Mouse (Mus musculus) gastrocnemius, adult 2 months (tissue): ENCODE results near the gene Kcnn4. TPM values are rescaled to one million over a fixed set of nuclear protein-coding genes. Genes with fewer than 3 reads are reported as not detected.

Experiments
- DNase-seq: peaks from one replicate; pipeline ENCODE4 v3.0.0; 2022
- H3K27ac ChIP-seq: fragments of 200-600 bp; 2 replicates; pipeline ENCODE4 v1.8.1; 2022; ENCODE audit warnings: mild to moderate bottlenecking
- H3K4me3 ChIP-seq: fragments of 200-600 bp; 2 replicates; pipeline ENCODE4 v1.8.1; 2022; ENCODE audit warnings: mild to moderate bottlenecking, moderate library complexity
- CTCF ChIP-seq: fragments of 200-600 bp; IDR thresholded peaks from 2 replicates; pipeline ENCODE4 v1.8.1; 2022; ENCODE audit warnings: antibody characterized with exemption, mild to moderate bottlenecking, moderate library complexity
- intact Hi-C: fragments of 180-260 bp; cut with DNase I; formaldehyde crosslinking; loops from one replicate; pipeline ENCODE4 v1.15.1; 2025
- total RNA-seq, 2 experiments: library from RNA; stranded (reverse); gene quantifications; 2 replicates each; pipeline ENCODE4 v1.2.3; 2021

Kcnn4 gene
- total RNA-seq, 2 experiments from 2014 or later, result 0.25 to 0.64 TPM

- intact Hi-C loops, result no loop called here
- no peak within 1 kb of the TSS for H3K27ac ChIP-seq
- DNase-seq, result no peak
Observed at GRCm38 (mm10) chr7:24348896-24349295, 21.2 kb upstream of the Kcnn4 start, which contains the start of gene Lypd5. Gene Lypd5, plus strand, starts transcription at chr7:24349196.

GRCm38 (mm10) chr7:24355646-24356045 is 14.4 kb upstream of the Kcnn4 start:
- Histone ChIP-seq H3K27ac (no peak overlapping the region), H3K4me3 (no peak overlapping the region)
- intact Hi-C loops, result no loop called here
- TF ChIP-seq CTCF, result no peak
- DNase-seq, result no peak

More at GRCm38 (mm10) chr7:24348896-24349295, 21.2 kb upstream of the Kcnn4 start, which contains the start of gene Lypd5:
- no peak for TF ChIP-seq CTCF
- no peak within 1 kb of the TSS for H3K4me3 ChIP-seq

- no peak for DNase-seq
- Histone ChIP-seq H3K27ac (no peak overlapping the region), H3K4me3 (no peak overlapping the region)
- intact Hi-C loops, result no loop called here
- TF ChIP-seq CTCF, result no peak
Observed at GRCm38 (mm10) chr7:24356081-24356480, 14.0 kb upstream of the Kcnn4 start.

- intact Hi-C loops, result no loop called here
- peak; percentile 30 for TF ChIP-seq CTCF
- Histone ChIP-seq H3K27ac (no peak overlapping the region), H3K4me3 (no peak overlapping the region)
- no peak for DNase-seq
Observed at GRCm38 (mm10) chr7:24357899-24358298, 12.2 kb upstream of the Kcnn4 start.

GRCm38 (mm10) chr7:24359269-24359668 is 10.8 kb upstream of the Kcnn4 start:
- TF ChIP-seq CTCF, result no peak
- no peak overlapping the region for H3K4me3 ChIP-seq
- no peak for DNase-seq
- intact Hi-C loops, result no loop called here
- no peak overlapping the region for H3K27ac ChIP-seq

GRCm38 (mm10) chr7:24361001-24361400 is 9.1 kb upstream of the Kcnn4 start:
- TF ChIP-seq CTCF, result peak; percentile 11; the same call in 1 of the 2 replicates
- no peak overlapping the region for H3K4me3 ChIP-seq
- intact Hi-C loops, result no loop called here
- H3K27ac ChIP-seq, result no peak overlapping the region
- DNase-seq, result no peak

- H3K4me3 ChIP-seq, result no peak overlapping the region
- intact Hi-C loops, result no loop called here
- no peak for DNase-seq
- peak; percentile 33; the same call in 1 of the 2 replicates for TF ChIP-seq CTCF
- H3K27ac ChIP-seq, result no peak overlapping the region
Observed at GRCm38 (mm10) chr7:24363228-24363627, 6.8 kb upstream of the Kcnn4 start.

- DNase-seq, result peak; percentile 83
- TF ChIP-seq CTCF, result peak; percentile 96; the same call in 1 of the 2 replicates
- intact Hi-C loops, result loop anchor here (2.0 kb wide), 2 partner anchors 20 to 42 kb away; no protein-coding TSS in a partner anchor
- Histone ChIP-seq H3K4me3 (no peak overlapping the region), H3K27ac (peak overlapping the region; percentile 38; the same call in 1 of the 2 replicates)
Observed at GRCm38 (mm10) chr7:24364827-24365226, 5.2 kb upstream of the Kcnn4 start.

GRCm38 (mm10) chr7:24365258-24366014 is 4.6 kb upstream of the Kcnn4 start:
- peak overlapping the region; percentile 38; the same call in 1 of the 2 replicates for H3K27ac ChIP-seq
- TF ChIP-seq CTCF, result no peak
- H3K4me3 ChIP-seq, result no peak overlapping the region

GRCm38 (mm10) chr7:24366716-24367632 is 3.1 kb upstream of the Kcnn4 start:
- TF ChIP-seq CTCF, result no peak
- Histone ChIP-seq H3K27ac (no peak overlapping the region), H3K4me3 (no peak overlapping the region)
- intact Hi-C loops, result no loop called here
- peak; percentile 3 for DNase-seq

More at GRCm38 (mm10) chr7:24365258-24366014, 4.6 kb upstream of the Kcnn4 start:
- intact Hi-C loops, result loop anchor here (2.0 kb wide), 2 partner anchors 19 to 41 kb away; no protein-coding TSS in a partner anchor
- DNase-seq, result peak; percentile 9

GRCm38 (mm10) chr7:24368226-24368625 is 1.8 kb upstream of the Kcnn4 start:
- DNase-seq, result no peak
- intact Hi-C loops, result no loop called here
- H3K4me3 ChIP-seq, result no peak overlapping the region
- no peak overlapping the region for H3K27ac ChIP-seq
- TF ChIP-seq CTCF, result no peak

GRCm38 (mm10) chr7:24368946-24369345 is 1.1 kb upstream of the Kcnn4 start:
- no peak for TF ChIP-seq CTCF
- H3K4me3 ChIP-seq, result no peak overlapping the region
- intact Hi-C loops, result no loop called here
- no peak overlapping the region for H3K27ac ChIP-seq
- peak; percentile 1 for DNase-seq
